Mouse (Mus musculus) splenic B cell, adult 2 months (primary cell): Measurements from ENCODE around the gene Zfp385b.

Experiments used
- DNase-seq: peaks from one replicate; pipeline ENCODE4 v3.0.0-alpha.2; 2011; ENCODE audit warnings: low read depth, low spot score
- H3K27me3 ChIP-seq: 2 replicates; pipeline ENCODE4 v1.6.1; 2012; ENCODE audit warnings: mild to moderate bottlenecking, low read length, moderate library complexity, mixed read lengths; ENCODE audit not compliant: control insufficient read depth, poor library complexity, insufficient read depth, severe bottlenecking
- H3K36me3 ChIP-seq: 2 replicates; pipeline ENCODE4 v1.6.1; 2012; ENCODE audit warnings: mild to moderate bottlenecking, low read length, moderate library complexity, mixed read lengths; ENCODE audit not compliant: control insufficient read depth, poor library complexity, insufficient read depth, severe bottlenecking

Zfp385b gene

GRCm38 (mm10) chr2:77555980-77556379 is 263.5 kb downstream of the Zfp385b start:
- no peaks in the 10 kb centered on the region for H3K27me3 ChIP-seq
- DNase-seq, result no peak
- H3K36me3 ChIP-seq, result no peaks in the 10 kb centered on the region

GRCm38 (mm10) chr2:77552675-77553074 is 266.8 kb downstream of the Zfp385b start:
- H3K36me3 ChIP-seq, result no peaks in the 10 kb centered on the region
- no peaks in the 10 kb centered on the region for H3K27me3 ChIP-seq

DNA sequence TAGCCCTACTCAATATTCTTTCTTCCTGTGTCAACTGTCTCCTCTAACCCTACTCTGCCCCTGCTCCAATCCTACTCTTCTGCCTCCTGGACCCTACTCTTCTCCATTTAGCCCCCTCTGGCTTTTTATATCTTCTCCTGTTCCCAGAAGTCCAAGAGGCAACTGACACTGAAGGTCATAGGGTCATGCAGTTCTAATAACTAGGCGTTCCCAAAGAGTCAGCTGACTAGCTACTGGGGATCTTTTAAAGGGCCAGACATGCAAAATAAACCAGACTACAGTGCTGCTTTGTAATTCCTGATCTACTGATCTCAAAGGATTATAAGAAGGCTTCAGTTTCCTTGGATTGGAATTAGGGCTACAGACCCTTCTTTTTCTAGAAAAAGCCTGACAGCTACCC is 276.1 kb downstream of the Zfp385b start:
- Histone ChIP-seq H3K36me3 (no peaks in the 10 kb centered on the region), H3K27me3 (no peaks in the 10 kb centered on the region)
- DNase-seq, result no peak

More at GRCm38 (mm10) chr2:77552675-77553074, 266.8 kb downstream of the Zfp385b start:
- DNase-seq, result no peak

GRCm38 (mm10) chr2:77542605-77543004 is 276.8 kb downstream of the Zfp385b start:
- Histone ChIP-seq H3K36me3 (no peaks in the 10 kb centered on the region), H3K27me3 (no peaks in the 10 kb centered on the region)
- DNase-seq, result no peak

GRCm38 (mm10) chr2:77541681-77542080 is 277.8 kb downstream of the Zfp385b start:
- Histone ChIP-seq H3K27me3 (no peaks in the 10 kb centered on the region), H3K36me3 (no peaks in the 10 kb centered on the region)
- DNase-seq, result no peak

GRCm38 (mm10) chr2:77540860-77541259 is 278.6 kb downstream of the Zfp385b start:
- no peak for DNase-seq
- Histone ChIP-seq H3K36me3 (no peaks in the 10 kb centered on the region), H3K27me3 (no peaks in the 10 kb centered on the region)

- no peak for DNase-seq
- H3K27me3 ChIP-seq, result no peaks in the 10 kb centered on the region
- no peaks in the 10 kb centered on the region for H3K36me3 ChIP-seq
These were observed 282.9 kb downstream of the Zfp385b start for GRCm38 (mm10) chr2:77536556-77536955.

GRCm38 (mm10) chr2:77528079-77528752 is 291.2 kb downstream of the Zfp385b start:
- DNase-seq, result no peak
- no peaks in the 10 kb centered on the region for H3K27me3 ChIP-seq
- no peaks in the 10 kb centered on the region for H3K36me3 ChIP-seq

DNA sequence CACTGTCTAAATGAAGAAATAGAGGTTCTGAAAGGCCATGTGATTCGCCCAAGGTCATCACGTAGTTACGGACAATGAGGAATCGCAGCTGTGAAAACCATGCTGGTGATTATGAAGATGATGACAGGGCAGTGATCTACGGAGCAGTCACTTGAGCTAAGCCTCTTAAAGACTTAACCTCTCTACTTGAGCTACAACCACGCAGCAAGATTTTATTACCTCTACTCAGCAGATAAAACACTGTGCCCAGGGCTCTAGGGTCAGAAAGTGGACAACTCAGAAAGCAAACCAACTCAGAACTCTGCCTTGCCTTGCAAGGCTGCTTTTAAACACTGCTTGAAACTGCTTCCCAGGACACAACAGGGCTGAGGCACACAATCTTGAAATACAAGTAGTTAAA is 291.8 kb downstream of the Zfp385b start:
- Histone ChIP-seq H3K36me3 (no peaks in the 10 kb centered on the region), H3K27me3 (no peaks in the 10 kb centered on the region)
- no peak for DNase-seq

DNA sequence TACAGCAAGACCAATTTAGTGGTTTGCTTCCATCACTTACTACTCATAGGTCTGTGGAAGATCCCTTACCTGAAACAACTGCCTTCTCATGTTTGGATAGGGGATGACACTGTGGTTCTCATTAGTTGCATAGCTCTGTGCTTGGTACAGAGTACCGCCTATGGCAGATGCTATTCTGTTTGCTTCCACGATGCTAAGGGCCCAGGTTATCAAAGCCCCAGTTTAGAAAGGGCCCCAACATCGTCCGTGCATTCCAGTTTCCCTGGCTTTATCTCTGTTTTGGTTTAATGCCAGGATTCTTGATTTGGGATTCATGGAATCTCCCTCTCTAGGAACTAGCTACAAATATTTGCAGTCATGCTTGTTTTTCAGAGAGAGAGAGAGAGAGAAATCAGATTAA is 292.6 kb downstream of the Zfp385b start:
- DNase-seq, result no peak
- H3K36me3 ChIP-seq, result no peaks in the 10 kb centered on the region
- H3K27me3 ChIP-seq, result no peaks in the 10 kb centered on the region

GRCm38 (mm10) chr2:77526301-77526700 is 293.1 kb downstream of the Zfp385b start:
- no peaks in the 10 kb centered on the region for H3K27me3 ChIP-seq
- DNase-seq, result no peak
- no peaks in the 10 kb centered on the region for H3K36me3 ChIP-seq

- no peaks in the 10 kb centered on the region for H3K27me3 ChIP-seq
- no peaks in the 10 kb centered on the region for H3K36me3 ChIP-seq
- no peak for DNase-seq
These were observed 297.2 kb downstream of the Zfp385b start for GRCm38 (mm10) chr2:77522223-77522622.

GRCm38 (mm10) chr2:77519341-77519740 is 300.1 kb downstream of the Zfp385b start:
- Histone ChIP-seq H3K36me3 (no peaks in the 10 kb centered on the region), H3K27me3 (no peaks in the 10 kb centered on the region; the same call in 1 of the 2 replicates)
- DNase-seq, result no peak

DNA sequence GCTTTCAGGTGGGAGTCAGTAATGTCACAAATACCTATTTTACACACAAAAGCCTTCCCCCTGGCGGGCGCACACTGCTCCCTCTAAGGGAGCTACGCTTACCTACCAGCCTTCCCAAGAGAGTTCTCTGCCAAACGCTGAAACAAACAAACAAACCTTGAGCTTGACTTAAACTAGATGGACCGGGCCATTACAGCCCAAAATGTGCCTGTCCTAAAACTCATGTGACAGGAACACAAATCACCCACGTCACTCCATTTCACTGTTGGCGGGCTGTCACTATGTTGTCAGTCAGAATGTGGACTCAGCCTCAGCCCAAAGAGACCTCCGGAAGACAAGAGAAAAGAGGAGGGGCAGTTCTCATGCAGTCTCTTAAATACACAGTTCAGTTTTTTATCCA is 300.7 kb downstream of the Zfp385b start:
- DNase-seq, result no peak
- Histone ChIP-seq H3K27me3 (no peaks in the 10 kb centered on the region; the same call in 1 of the 2 replicates), H3K36me3 (no peaks in the 10 kb centered on the region)

DNA sequence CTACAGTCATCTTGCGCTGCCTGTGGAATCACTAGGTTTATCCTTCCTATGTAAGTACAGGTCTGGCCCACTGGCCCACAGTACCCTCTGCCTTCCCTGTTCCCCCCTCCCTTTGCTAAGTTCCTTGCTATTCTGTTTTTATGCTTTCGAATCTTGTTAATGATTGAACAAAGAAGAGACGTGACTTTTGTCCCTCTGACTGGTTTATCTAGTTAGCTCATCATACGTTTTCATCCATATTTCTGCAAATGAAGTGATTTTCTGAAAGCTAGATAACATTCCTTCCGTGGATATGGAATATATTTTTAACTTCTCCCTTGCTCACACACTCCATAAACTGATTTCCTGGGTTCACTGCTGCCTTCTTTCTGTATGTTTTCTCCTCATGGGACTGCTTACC is 302.8 kb downstream of the Zfp385b start:
- DNase-seq, result no peak
- no peaks in the 10 kb centered on the region for H3K36me3 ChIP-seq

DNA sequence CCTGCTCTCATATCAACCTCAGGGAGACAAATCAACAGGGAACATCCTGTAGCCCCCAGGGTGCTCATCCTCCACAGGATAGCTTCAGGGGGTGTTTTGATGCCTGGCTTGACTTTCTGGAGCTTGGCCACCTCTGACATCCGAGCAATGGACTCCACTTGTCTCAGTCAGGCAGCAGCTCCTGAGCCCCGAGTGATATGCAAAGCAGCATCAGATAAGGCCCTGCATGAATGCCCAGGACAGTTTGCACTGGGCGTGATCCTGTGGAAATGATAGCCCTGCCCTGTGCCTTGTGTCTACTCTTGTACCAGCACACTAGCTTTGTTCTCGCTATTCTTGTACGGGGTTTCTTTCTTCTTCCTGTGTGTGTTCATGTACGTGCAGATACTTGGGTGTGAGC is 303.8 kb downstream of the Zfp385b start:
- no peaks in the 10 kb centered on the region for H3K36me3 ChIP-seq

More for the DNA sequence above, 302.8 kb downstream of the Zfp385b start:
- no peaks in the 10 kb centered on the region; the same call in 1 of the 2 replicates for H3K27me3 ChIP-seq

More for the DNA sequence above, 303.8 kb downstream of the Zfp385b start:
- no peak for DNase-seq
- H3K27me3 ChIP-seq, result no peaks in the 10 kb centered on the region; the same call in 1 of the 2 replicates
